Mouse (Mus musculus): ENCODE data around the gene Zeb2. TPM values are rescaled to one million over a fixed set of nuclear protein-coding genes. Genes with fewer than 3 reads are reported as not detected.

Zeb2 gene
- polyA plus RNA-seq, 1 experiment, result 3.2 TPM

DNA sequence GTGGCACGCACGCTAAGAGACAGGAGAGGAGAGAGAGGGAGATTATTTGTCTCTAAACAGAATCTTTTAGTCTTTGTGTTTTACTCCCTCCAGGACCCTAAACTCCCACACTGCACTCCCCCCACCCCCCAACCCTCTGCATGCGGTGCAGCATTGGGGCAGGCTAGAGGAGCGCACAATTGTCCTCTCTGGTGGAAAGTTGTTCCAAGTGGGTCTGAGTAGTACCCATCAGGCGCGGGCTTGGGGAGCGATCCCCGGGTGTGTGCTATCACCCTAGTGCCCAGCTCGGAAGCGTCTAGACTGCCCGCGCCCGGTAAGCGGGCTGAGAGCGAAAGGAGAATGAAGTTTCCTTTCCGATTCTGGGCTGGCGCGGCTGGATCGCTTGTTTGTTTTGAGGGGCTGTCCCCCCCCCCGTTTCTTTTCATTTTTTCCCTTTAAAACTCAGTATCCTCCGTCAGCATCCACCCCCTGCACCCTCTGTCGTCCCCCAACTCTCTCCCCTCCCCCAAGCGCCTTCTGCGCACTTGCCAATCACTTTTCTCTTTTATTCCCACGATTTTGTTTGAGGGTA is 8.6 kb downstream of the Zeb2 start:
- Histone ChIP-seq H3K27ac (ENCODE audit: control insufficient read depth, insufficient read depth, low read depth, low read length) (peak overlapping the region; percentile 90), H3K27me3 (ENCODE audit: control insufficient read depth, insufficient read depth, low read length) (peaks cover 2% of the 10 kb centered on the region; the same call in 1 of the 2 replicates), H3K4me1 (ENCODE audit: control insufficient read depth, insufficient read depth, low read length) (peaks cover 6% of the 10 kb centered on the region)

GRCm38 (mm10) chr2:45107555-45107954 is 9.6 kb downstream of the Zeb2 start:
- H3K4me1 ChIP-seq (ENCODE audit: control insufficient read depth, insufficient read depth, low read length), result peaks cover 6% of the 10 kb centered on the region
- H3K27ac ChIP-seq (ENCODE audit: control insufficient read depth, insufficient read depth, low read depth, low read length), result peak overlapping the region; percentile 58

More for the DNA sequence above, 8.6 kb downstream of the Zeb2 start:
- H3K4me3 ChIP-seq (ENCODE audit: control insufficient read depth, low read depth, low read length), result peak overlapping the region; percentile 57
- no peaks in the 10 kb centered on the region for H3K36me3 ChIP-seq (ENCODE audit: control insufficient read depth, insufficient read depth, low read length)
- TF ChIP-seq CTCF (IDR thresholded peaks at IDR 0.05; ENCODE audit: control insufficient read depth, insufficient read depth, insufficient replicate concordance, low read depth, low read length) (no peak), POLR2A (IDR thresholded peaks at IDR 0.05; ENCODE audit: control insufficient read depth, low read depth, low read length) (0 out of 2 replicates have a peak, but pooled peaks have one; percentile 17)

DNA sequence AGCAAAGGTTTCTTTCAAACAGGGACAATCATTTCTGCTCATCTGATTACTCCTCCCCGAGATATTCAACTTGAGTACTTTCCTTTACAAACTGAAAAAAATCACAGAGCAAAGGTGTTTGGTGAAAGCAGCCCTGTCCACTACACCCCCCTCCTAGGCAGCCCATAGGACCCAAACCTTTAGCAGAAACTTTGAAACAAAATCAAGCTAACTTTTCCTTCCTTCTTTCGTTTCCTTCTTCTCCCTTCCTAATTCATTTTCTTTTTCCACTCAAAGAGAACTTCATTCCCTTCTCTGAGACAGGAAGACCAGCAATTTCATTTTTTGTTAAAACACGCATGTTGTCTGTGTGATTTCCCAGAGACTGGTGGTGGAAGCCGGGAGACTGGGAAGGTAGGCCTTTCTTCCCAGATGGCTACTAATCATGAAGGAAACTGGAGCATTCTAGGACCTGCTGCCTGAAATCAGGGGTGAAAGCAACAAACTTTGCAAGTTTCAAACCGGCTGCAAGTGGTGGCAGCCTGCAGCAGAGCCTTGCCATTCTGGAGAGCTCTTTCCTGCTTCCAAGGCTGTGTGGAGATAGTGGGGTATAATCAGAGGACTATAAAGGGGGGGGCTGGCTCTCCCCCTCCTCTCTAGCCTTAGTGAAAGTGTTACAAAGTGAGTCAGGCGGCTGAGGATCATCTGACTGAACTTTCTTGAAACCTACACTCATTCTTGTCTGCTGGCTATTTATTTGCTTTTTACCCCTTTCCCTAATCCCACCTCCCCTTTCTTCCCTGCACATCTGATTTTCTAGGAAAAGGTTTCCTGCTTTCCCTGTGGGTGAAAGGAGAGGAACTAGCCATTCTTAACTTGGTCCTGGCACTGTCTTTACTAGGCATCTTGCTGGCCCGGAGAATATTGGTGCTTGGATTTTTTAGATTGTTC is 11.0 kb downstream of the Zeb2 start:
- TF ChIP-seq CTCF (IDR thresholded peaks at IDR 0.05; ENCODE audit: control insufficient read depth, insufficient read depth, insufficient replicate concordance, low read depth, low read length) (no peak), POLR2A (IDR thresholded peaks at IDR 0.05; ENCODE audit: control insufficient read depth, low read depth, low read length) (no peak)
- Histone ChIP-seq H3K36me3 (ENCODE audit: control insufficient read depth, insufficient read depth, low read length) (no peaks in the 10 kb centered on the region), H3K27ac (ENCODE audit: control insufficient read depth, insufficient read depth, low read depth, low read length) (peak overlapping the region; percentile 66), H3K4me3 (ENCODE audit: control insufficient read depth, low read depth, low read length) (no peak overlapping the region), H3K27me3 (ENCODE audit: control insufficient read depth, insufficient read depth, low read length) (peaks cover 2% of the 10 kb centered on the region; the same call in 1 of the 2 replicates), H3K4me1 (ENCODE audit: control insufficient read depth, insufficient read depth, low read length) (peaks cover 5% of the 10 kb centered on the region)

More at GRCm38 (mm10) chr2:45107555-45107954, 9.6 kb downstream of the Zeb2 start:
- no peaks in the 10 kb centered on the region for H3K36me3 ChIP-seq (ENCODE audit: control insufficient read depth, insufficient read depth, low read length)
- TF ChIP-seq POLR2A (IDR thresholded peaks at IDR 0.05; ENCODE audit: control insufficient read depth, low read depth, low read length) (no peak), CTCF (IDR thresholded peaks at IDR 0.05; ENCODE audit: control insufficient read depth, insufficient read depth, insufficient replicate concordance, low read depth, low read length) (no peak)
- peaks cover 2% of the 10 kb centered on the region; the same call in 1 of the 2 replicates for H3K27me3 ChIP-seq (ENCODE audit: control insufficient read depth, insufficient read depth, low read length)
- H3K4me3 ChIP-seq (ENCODE audit: control insufficient read depth, low read depth, low read length), result no peak overlapping the region

- peaks cover 2% of the 10 kb centered on the region for H3K4me1 ChIP-seq (ENCODE audit: control insufficient read depth, insufficient read depth, low read length)
- H3K36me3 ChIP-seq (ENCODE audit: control insufficient read depth, insufficient read depth, low read length), result no peaks in the 10 kb centered on the region
- H3K27ac ChIP-seq (ENCODE audit: control insufficient read depth, insufficient read depth, low read depth, low read length), result peak overlapping the region; percentile 66
- H3K4me3 ChIP-seq (ENCODE audit: control insufficient read depth, low read depth, low read length), result no peak overlapping the region
- peaks cover 2% of the 10 kb centered on the region; the same call in 1 of the 2 replicates for H3K27me3 ChIP-seq (ENCODE audit: control insufficient read depth, insufficient read depth, low read length)
- no peak for TF ChIP-seq CTCF (IDR thresholded peaks at IDR 0.05; ENCODE audit: control insufficient read depth, insufficient read depth, insufficient replicate concordance, low read depth, low read length)
- no peak for TF ChIP-seq POLR2A (IDR thresholded peaks at IDR 0.05; ENCODE audit: control insufficient read depth, low read depth, low read length)
Measured at GRCm38 (mm10) chr2:45105281-45105721, 11.9 kb downstream of the Zeb2 start.

- no peak for TF ChIP-seq POLR2A (IDR thresholded peaks at IDR 0.05; ENCODE audit: control insufficient read depth, low read depth, low read length)
- TF ChIP-seq CTCF (IDR thresholded peaks at IDR 0.05; ENCODE audit: control insufficient read depth, insufficient read depth, insufficient replicate concordance, low read depth, low read length), result no peak
- Histone ChIP-seq H3K27ac (ENCODE audit: control insufficient read depth, insufficient read depth, low read depth, low read length) (peak overlapping the region; percentile 57; the same call in 1 of the 2 replicates), H3K4me3 (ENCODE audit: control insufficient read depth, low read depth, low read length) (no peak overlapping the region), H3K4me1 (ENCODE audit: control insufficient read depth, insufficient read depth, low read length) (peaks cover 2% of the 10 kb centered on the region), H3K36me3 (ENCODE audit: control insufficient read depth, insufficient read depth, low read length) (no peaks in the 10 kb centered on the region), H3K27me3 (ENCODE audit: control insufficient read depth, insufficient read depth, low read length) (peaks cover 2% of the 10 kb centered on the region; the same call in 1 of the 2 replicates)
Measured at GRCm38 (mm10) chr2:45104511-45105055, 12.6 kb downstream of the Zeb2 start.

- Histone ChIP-seq H3K27ac (ENCODE audit: control insufficient read depth, insufficient read depth, low read depth, low read length) (no peak overlapping the region), H3K4me3 (ENCODE audit: control insufficient read depth, low read depth, low read length) (no peak overlapping the region), H3K4me1 (ENCODE audit: control insufficient read depth, insufficient read depth, low read length) (peaks cover 2% of the 10 kb centered on the region), H3K27me3 (ENCODE audit: control insufficient read depth, insufficient read depth, low read length) (peaks cover 2% of the 10 kb centered on the region; the same call in 1 of the 2 replicates), H3K36me3 (ENCODE audit: control insufficient read depth, insufficient read depth, low read length) (no peaks in the 10 kb centered on the region)
- TF ChIP-seq POLR2A (IDR thresholded peaks at IDR 0.05; ENCODE audit: control insufficient read depth, low read depth, low read length) (no peak), CTCF (IDR thresholded peaks at IDR 0.05; ENCODE audit: control insufficient read depth, insufficient read depth, insufficient replicate concordance, low read depth, low read length) (no peak)
Measured at GRCm38 (mm10) chr2:45104066-45104465, 13.1 kb downstream of the Zeb2 start.

All from testis, adult 2 months (tissue).